Mouse (Mus musculus): ENCODE measurements at regions not wholly inside any gene's neighbourhood (a gene's known extent, or its start where the extent isn't known, plus 50 kb on each side); places are given as distances from the start of the nearest gene placed in this dataset.

DNA sequence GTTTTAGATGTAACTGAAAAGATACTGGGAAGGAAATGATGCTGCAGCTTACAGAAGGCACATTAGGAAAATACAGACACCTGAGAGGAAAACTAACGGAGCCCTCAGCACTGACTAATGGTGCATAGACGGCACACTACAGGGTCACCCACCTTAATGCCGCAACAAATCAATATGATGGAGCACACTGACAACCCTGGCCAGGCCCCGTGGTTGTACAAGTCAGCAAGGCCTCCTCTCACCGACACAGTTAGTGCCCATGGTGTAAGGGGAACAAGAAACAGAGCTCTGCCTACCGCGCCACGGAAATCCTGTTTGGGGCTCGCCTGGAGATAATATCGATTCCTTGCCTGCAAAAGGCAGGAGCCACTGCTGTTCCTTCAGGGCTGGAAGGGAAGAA, 273.9 kb downstream of the Prim2 start:
- no peaks in the 10 kb centered on the region for H3K27me3 ChIP-seq (replicated peaks)
- no peak overlapping the region for H3K27ac ChIP-seq (replicated peaks)
- no peaks in the 10 kb centered on the region for H3K9me3 ChIP-seq
- H3K4me1 ChIP-seq, result no peaks in the 10 kb centered on the region
- no peak overlapping the region for H3K9ac ChIP-seq
- no peak overlapping the region for H3K4me2 ChIP-seq
- no peak overlapping the region for H3K4me3 ChIP-seq
- 82% methylated on average over 10 of the region's 10 CpGs for WGBS
- no peaks in the 10 kb centered on the region for H3K36me3 ChIP-seq
- no peak for ATAC-seq (ENCODE audit: extremely low read depth, insufficient number of reproducible peaks, low FRiP score, low TSS enrichment)

- Histone ChIP-seq H3K4me1 (no peaks in the 10 kb centered on the region), H3K4me2 (no peak overlapping the region), H3K9me3 (no peaks in the 10 kb centered on the region), H3K4me3 (no peak overlapping the region), H3K27me3 (replicated peaks) (no peaks in the 10 kb centered on the region), H3K36me3 (no peaks in the 10 kb centered on the region), H3K9ac (no peak overlapping the region), H3K27ac (replicated peaks) (no peak overlapping the region)
- 77% methylated on average over 5 of the region's 5 CpGs for WGBS
- ATAC-seq (ENCODE audit: extremely low read depth, insufficient number of reproducible peaks, low FRiP score, low TSS enrichment), result no peak
Observed at GRCm38 (mm10) chr1:33394989-33395594, 274.5 kb downstream of the Prim2 start.

GRCm38 (mm10) chr1:33370796-33371195, 298.8 kb downstream of the Prim2 start:
- Histone ChIP-seq H3K9me3 (no peaks in the 10 kb centered on the region), H3K36me3 (no peaks in the 10 kb centered on the region), H3K27ac (replicated peaks) (no peak overlapping the region), H3K27me3 (replicated peaks) (no peaks in the 10 kb centered on the region), H3K4me2 (no peak overlapping the region), H3K4me1 (peaks cover 7% of the 10 kb centered on the region), H3K9ac (no peak overlapping the region), H3K4me3 (no peak overlapping the region)
- 50% methylated on average over 7 of the region's 7 CpGs for WGBS
- no peak; the same call in 1 of the 2 replicates for ATAC-seq (ENCODE audit: extremely low read depth, insufficient number of reproducible peaks, low FRiP score, low TSS enrichment)

DNA sequence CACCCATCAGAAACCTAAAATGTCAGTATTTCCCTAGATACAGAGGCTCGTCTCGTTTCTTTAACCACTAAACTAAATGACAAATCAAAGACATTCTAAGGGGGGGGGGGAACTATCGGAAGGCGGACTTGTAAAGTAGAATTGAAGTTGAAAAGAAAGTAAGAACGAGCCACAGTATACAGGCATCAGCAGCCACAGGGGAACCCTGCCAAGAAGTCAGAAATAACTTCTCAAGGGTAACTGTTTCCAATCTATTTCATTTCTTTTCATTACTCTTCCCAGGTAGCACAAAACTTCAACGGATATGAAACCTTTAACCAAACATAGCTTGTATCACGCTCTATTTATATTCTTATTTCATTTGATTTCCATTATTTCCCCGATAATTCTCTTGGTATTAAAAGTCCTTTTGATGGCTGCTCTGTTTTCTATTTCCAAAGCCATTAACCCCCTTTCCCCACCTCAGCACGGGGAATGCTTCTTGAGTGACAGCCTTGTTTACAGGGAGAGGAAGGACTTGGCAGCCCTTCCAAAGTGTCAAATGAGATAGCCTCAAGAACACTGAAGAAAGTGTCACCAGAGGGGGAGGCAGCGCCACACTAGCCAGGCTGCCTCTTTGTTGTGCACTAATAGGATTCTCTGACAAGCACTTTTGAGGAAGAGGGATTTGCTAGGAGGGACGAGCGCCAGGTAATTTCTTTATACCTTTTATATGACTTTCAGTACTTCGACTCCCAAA, 306.7 kb downstream of the Prim2 start:
- 27% methylated on average over 13 of the region's 13 CpGs for WGBS
- ATAC-seq (ENCODE audit: extremely low read depth, insufficient number of reproducible peaks, low FRiP score, low TSS enrichment), result no peak
- H3K9me3 ChIP-seq, result no peaks in the 10 kb centered on the region

GRCm38 (mm10) chr1:33334061-33334460, 335.5 kb downstream of the Prim2 start:
- Histone ChIP-seq H3K9ac (no peak overlapping the region), H3K4me2 (no peak overlapping the region), H3K4me1 (peaks cover 21% of the 10 kb centered on the region), H3K4me3 (no peak overlapping the region), H3K36me3 (no peaks in the 10 kb centered on the region), H3K27me3 (replicated peaks) (no peaks in the 10 kb centered on the region), H3K27ac (replicated peaks) (peak overlapping the region; percentile 63), H3K9me3 (no peaks in the 10 kb centered on the region)
- 32% methylated on average over 3 of the region's 3 CpGs for WGBS
- peak; percentile 61; the same call in 1 of the 2 replicates for ATAC-seq (ENCODE audit: extremely low read depth, insufficient number of reproducible peaks, low FRiP score, low TSS enrichment)

More for the DNA sequence above, 306.7 kb downstream of the Prim2 start:
- H3K4me1 ChIP-seq, result peaks cover 10% of the 10 kb centered on the region
- H3K4me2 ChIP-seq, result peak overlapping the region; percentile 57
- H3K4me3 ChIP-seq, result peak overlapping the region; percentile 17; the same call in 1 of the 2 replicates
- no peak overlapping the region for H3K27ac ChIP-seq (replicated peaks)
- H3K36me3 ChIP-seq, result no peaks in the 10 kb centered on the region
- H3K9ac ChIP-seq, result no peak overlapping the region
- H3K27me3 ChIP-seq (replicated peaks), result no peaks in the 10 kb centered on the region
